Mouse (Mus musculus) heart, embryonic 15.5 days (tissue): ENCODE measurements at regions not wholly inside any gene's neighbourhood (a gene's known extent, or its start where the extent isn't known, plus 50 kb on each side); places are given as distances from the start of the nearest gene placed in this dataset.

Source experiments
- ATAC-seq: fragments of 200-750 bp; cut with Nextera tagmentation; replicated peaks from 2 replicates; pipeline ENCODE4 v1.8.0; 2017; ENCODE audit warnings: low read depth, moderate TSS enrichment; ENCODE audit not compliant: insufficient number of reproducible peaks, insufficient read depth, low FRiP score
- H3K27ac ChIP-seq: fragments of 300-500 bp; sonication (generic); 2 replicates; pipeline ENCODE4 v1.5.1; 2015; ENCODE audit warnings: mild to moderate bottlenecking, inconsistent platforms
- H3K27me3 ChIP-seq: fragments of 300-500 bp; sonication (generic); 2 replicates; pipeline ENCODE4 v1.6.1; 2015; ENCODE audit warnings: inconsistent platforms
- H3K36me3 ChIP-seq: fragments of 300-500 bp; sonication (generic); 2 replicates; pipeline ENCODE4 v1.6.1; 2015; ENCODE audit warnings: mild to moderate bottlenecking, inconsistent platforms
- H3K4me1 ChIP-seq: fragments of 300-500 bp; sonication (generic); replicated peaks from 2 replicates; pipeline ENCODE4 v1.6.1; 2015; ENCODE audit warnings: inconsistent platforms
- H3K4me2 ChIP-seq: fragments of 300-500 bp; sonication (generic); 2 replicates; pipeline ENCODE4 v1.6.1; 2015; ENCODE audit warnings: inconsistent platforms, mild to moderate bottlenecking, moderate library complexity
- H3K4me3 ChIP-seq: fragments of 300-500 bp; sonication (generic); 2 replicates; pipeline ENCODE4 v1.5.1; 2015; ENCODE audit warnings: mild to moderate bottlenecking, inconsistent platforms
- H3K9ac ChIP-seq: fragments of 300-500 bp; sonication (generic); 2 replicates; pipeline ENCODE4 v1.6.1; 2015; ENCODE audit warnings: mild to moderate bottlenecking, inconsistent platforms
- H3K9me3 ChIP-seq: fragments of 300-500 bp; sonication (generic); replicated peaks from 2 replicates; pipeline ENCODE4 v1.6.1; 2016; ENCODE audit warnings: inconsistent platforms
- WGBS: fragments of 180-500 bp; shearing (Covaris S2); methylation state at CpG from one replicate; pipeline ENCODE4 v1.1.7; 2015; ENCODE audit warnings: mixed read lengths; 5-methylcytosine and 5-hydroxymethylcytosine counted together

GRCm38 (mm10) chr7:37337616-37338015 is 435.8 kb downstream of the Zfp536 start:
- Histone ChIP-seq H3K9ac (no peak overlapping the region), H3K27me3 (peaks cover 31% of the 10 kb centered on the region), H3K36me3 (no peaks in the 10 kb centered on the region), H3K27ac (no peak overlapping the region), H3K4me3 (no peak overlapping the region; the same call in 1 of the 2 replicates), H3K4me1 (peaks cover 9% of the 10 kb centered on the region), H3K4me2 (peak overlapping the region; percentile 76), H3K9me3 (no peaks in the 10 kb centered on the region)
- ATAC-seq = no peak
- 63% methylated on average over 11 of the region's 11 CpGs for WGBS

GRCm38 (mm10) chr7:37338067-37338501 is 435.4 kb downstream of the Zfp536 start:
- peaks cover 35% of the 10 kb centered on the region for H3K27me3 ChIP-seq
- no peak overlapping the region for H3K4me2 ChIP-seq
- no peaks in the 10 kb centered on the region for H3K36me3 ChIP-seq
- peaks cover 13% of the 10 kb centered on the region for H3K4me1 ChIP-seq
- no peaks in the 10 kb centered on the region for H3K9me3 ChIP-seq
- no peak overlapping the region for H3K4me3 ChIP-seq
- no peak overlapping the region for H3K27ac ChIP-seq
- WGBS = 41% methylated on average over 11 of the region's 11 CpGs
- ATAC-seq = no peak
- no peak overlapping the region for H3K9ac ChIP-seq

- WGBS = 13% methylated on average over 11 of the region's 11 CpGs
- Histone ChIP-seq H3K27ac (no peak overlapping the region), H3K4me2 (peak overlapping the region; percentile 74), H3K4me1 (peaks cover 10% of the 10 kb centered on the region), H3K27me3 (peaks cover 57% of the 10 kb centered on the region), H3K4me3 (peak overlapping the region; percentile 44), H3K36me3 (no peaks in the 10 kb centered on the region), H3K9me3 (no peaks in the 10 kb centered on the region), H3K9ac (no peak overlapping the region)
- ATAC-seq = no peak
Measured at GRCm38 (mm10) chr7:37342613-37343012, 430.8 kb downstream of the Zfp536 start.

GRCm38 (mm10) chr7:37343021-37343593 is 430.3 kb downstream of the Zfp536 start:
- Histone ChIP-seq H3K9ac (peak overlapping the region; percentile 21; the same call in 1 of the 2 replicates), H3K9me3 (no peaks in the 10 kb centered on the region), H3K4me2 (peak overlapping the region; percentile 74), H3K27me3 (peaks cover 54% of the 10 kb centered on the region), H3K4me1 (peaks cover 10% of the 10 kb centered on the region), H3K27ac (no peak overlapping the region), H3K36me3 (no peaks in the 10 kb centered on the region), H3K4me3 (peak overlapping the region; percentile 44)
- no peak for ATAC-seq
- WGBS = 16% methylated on average over 23 of the region's 23 CpGs

- Histone ChIP-seq H3K36me3 (no peaks in the 10 kb centered on the region), H3K9me3 (no peaks in the 10 kb centered on the region), H3K4me3 (peak overlapping the region; percentile 44; the same call in 1 of the 2 replicates), H3K9ac (no peak overlapping the region), H3K27ac (no peak overlapping the region), H3K4me1 (peaks cover 10% of the 10 kb centered on the region), H3K4me2 (peak overlapping the region; percentile 74), H3K27me3 (peaks cover 57% of the 10 kb centered on the region)
- no peak for ATAC-seq
- WGBS = 47% methylated on average over 18 of the region's 18 CpGs
Measured at GRCm38 (mm10) chr7:37343691-37344233, 429.7 kb downstream of the Zfp536 start.

- H3K4me3 ChIP-seq = no peak overlapping the region
- no peak overlapping the region for H3K27ac ChIP-seq
- peaks cover 41% of the 10 kb centered on the region for H3K27me3 ChIP-seq
- no peaks in the 10 kb centered on the region for H3K9me3 ChIP-seq
- H3K4me2 ChIP-seq = no peak overlapping the region
- no peak overlapping the region for H3K9ac ChIP-seq
- H3K4me1 ChIP-seq = peaks cover 10% of the 10 kb centered on the region
- 5% methylated on average over 10 of the region's 10 CpGs for WGBS
- H3K36me3 ChIP-seq = no peaks in the 10 kb centered on the region
- no peak for ATAC-seq
Measured at GRCm38 (mm10) chr7:37346041-37346440, 427.4 kb downstream of the Zfp536 start.

- 23% methylated on average over 16 of the region's 21 CpGs for WGBS
- Histone ChIP-seq H3K27ac (no peak overlapping the region), H3K4me2 (peak overlapping the region; percentile 38; the same call in 1 of the 2 replicates), H3K4me3 (no peak overlapping the region), H3K4me1 (peaks cover 10% of the 10 kb centered on the region), H3K36me3 (no peaks in the 10 kb centered on the region), H3K9me3 (no peaks in the 10 kb centered on the region), H3K9ac (no peak overlapping the region), H3K27me3 (no peaks in the 10 kb centered on the region)
- ATAC-seq = 0 out of 2 replicates have a peak, but pooled peaks have one; percentile 21
Measured at GRCm38 (mm10) chr7:37357647-37358395, 415.6 kb downstream of the Zfp536 start.

- Histone ChIP-seq H3K9me3 (no peaks in the 10 kb centered on the region), H3K27ac (no peak overlapping the region), H3K27me3 (no peaks in the 10 kb centered on the region), H3K4me3 (no peak overlapping the region), H3K36me3 (no peaks in the 10 kb centered on the region), H3K9ac (no peak overlapping the region), H3K4me1 (peaks cover 10% of the 10 kb centered on the region), H3K4me2 (no peak overlapping the region)
- no peak for ATAC-seq
- 73% methylated on average over 4 of the region's 4 CpGs for WGBS
Measured at GRCm38 (mm10) chr7:37358492-37358891, 414.9 kb downstream of the Zfp536 start.

- no peak for ATAC-seq
- 80% methylated on average over 8 of the region's 8 CpGs for WGBS
- H3K4me3 ChIP-seq = no peak overlapping the region
Measured at GRCm38 (mm10) chr7:37359473-37359872, 414.0 kb downstream of the Zfp536 start.

GRCm38 (mm10) chr7:37360171-37360570 is 413.3 kb downstream of the Zfp536 start:
- Histone ChIP-seq H3K4me1 (peaks cover 15% of the 10 kb centered on the region), H3K4me3 (no peak overlapping the region), H3K36me3 (no peaks in the 10 kb centered on the region), H3K9me3 (no peaks in the 10 kb centered on the region), H3K4me2 (no peak overlapping the region), H3K27me3 (no peaks in the 10 kb centered on the region), H3K27ac (no peak overlapping the region), H3K9ac (no peak overlapping the region)
- ATAC-seq = no peak
- whole genome bisulfite sequencing = 10% methylated on average over 3 of the region's 3 CpGs

More at GRCm38 (mm10) chr7:37359473-37359872, 414.0 kb downstream of the Zfp536 start:
- no peak overlapping the region for H3K9ac ChIP-seq
- H3K36me3 ChIP-seq = no peaks in the 10 kb centered on the region
- no peak overlapping the region for H3K27ac ChIP-seq
- H3K9me3 ChIP-seq = no peaks in the 10 kb centered on the region
- no peak overlapping the region for H3K4me2 ChIP-seq
- peaks cover 15% of the 10 kb centered on the region for H3K4me1 ChIP-seq
- H3K27me3 ChIP-seq = no peaks in the 10 kb centered on the region

GRCm38 (mm10) chr7:37361802-37362441 is 411.5 kb downstream of the Zfp536 start:
- peak; percentile 38 for ATAC-seq
- WGBS = 2% methylated on average over 16 of the region's 16 CpGs
- peak overlapping the region; percentile 52 for H3K9ac ChIP-seq
- H3K9me3 ChIP-seq = no peaks in the 10 kb centered on the region
- peak overlapping the region; percentile 53 for H3K4me3 ChIP-seq
- peaks cover 15% of the 10 kb centered on the region for H3K4me1 ChIP-seq
- peak overlapping the region; percentile 77 for H3K4me2 ChIP-seq
- H3K27ac ChIP-seq = peak overlapping the region; percentile 83
- no peaks in the 10 kb centered on the region for H3K27me3 ChIP-seq
- no peaks in the 10 kb centered on the region for H3K36me3 ChIP-seq
